Mouse (Mus musculus) lung, embryonic 14.5 days (tissue): ENCODE measurements at regions not wholly inside any gene's neighbourhood (a gene's known extent, or its start where the extent isn't known, plus 50 kb on each side); places are given as distances from the start of the nearest gene placed in this dataset.

ENCODE experiments used
- ATAC-seq: fragments of 200-750 bp; cut with Nextera tagmentation; 2 replicates; pipeline ENCODE4 v1.8.0; 2017; ENCODE audit warnings: mild to moderate bottlenecking, moderate TSS enrichment, moderate library complexity; ENCODE audit not compliant: insufficient read depth
- DNase-seq: peaks from one replicate; pipeline ENCODE4 v3.0.0-alpha.2; 2015
- H3K27ac ChIP-seq: fragments of 300-500 bp; sonication (generic); 2 replicates; pipeline ENCODE4 v1.5.1; 2014; ENCODE audit warnings: low read depth, mild to moderate bottlenecking, moderate library complexity
- H3K27me3 ChIP-seq: fragments of 300-500 bp; sonication (generic); 2 replicates; pipeline ENCODE4 v1.6.1; 2014; ENCODE audit warnings: low read length, control low read depth; ENCODE audit not compliant: insufficient read depth
- H3K36me3 ChIP-seq: fragments of 300-500 bp; sonication (generic); 2 replicates; pipeline ENCODE4 v1.6.1; 2014; ENCODE audit warnings: control low read depth; ENCODE audit not compliant: insufficient read depth
- H3K4me1 ChIP-seq: fragments of 300-500 bp; sonication (generic); 2 replicates; pipeline ENCODE4 v1.6.1; 2014; ENCODE audit warnings: antibody characterized with exemption, control low read depth; ENCODE audit not compliant: insufficient read depth
- H3K4me2 ChIP-seq: fragments of 300-500 bp; sonication (generic); 2 replicates; pipeline ENCODE4 v1.6.1; 2014; ENCODE audit warnings: mild to moderate bottlenecking
- H3K4me3 ChIP-seq: fragments of 300-500 bp; sonication (generic); 2 replicates; pipeline ENCODE4 v1.5.1; 2014; ENCODE audit warnings: low read depth, low read length
- H3K9ac ChIP-seq: fragments of 300-500 bp; sonication (generic); 2 replicates; pipeline ENCODE4 v1.6.1; 2014
- H3K9me3 ChIP-seq: fragments of 300-500 bp; sonication (generic); 2 replicates; pipeline ENCODE4 v1.6.1; 2016; ENCODE audit warnings: low read depth, low read length, control low read depth
- CTCF ChIP-seq: IDR thresholded peaks from 2 replicates; pipeline ENCODE4 v1.5.1; 2016; ENCODE audit warnings: antibody characterized with exemption, low read depth
- WGBS: fragments of 180-500 bp; shearing (Covaris S2); extraction: QIAGEN DNeasy Blood & Tissue Kit; methylation state at CpG from one replicate; pipeline ENCODE4 v1.1.7; 2014; 5-methylcytosine and 5-hydroxymethylcytosine counted together

DNA sequence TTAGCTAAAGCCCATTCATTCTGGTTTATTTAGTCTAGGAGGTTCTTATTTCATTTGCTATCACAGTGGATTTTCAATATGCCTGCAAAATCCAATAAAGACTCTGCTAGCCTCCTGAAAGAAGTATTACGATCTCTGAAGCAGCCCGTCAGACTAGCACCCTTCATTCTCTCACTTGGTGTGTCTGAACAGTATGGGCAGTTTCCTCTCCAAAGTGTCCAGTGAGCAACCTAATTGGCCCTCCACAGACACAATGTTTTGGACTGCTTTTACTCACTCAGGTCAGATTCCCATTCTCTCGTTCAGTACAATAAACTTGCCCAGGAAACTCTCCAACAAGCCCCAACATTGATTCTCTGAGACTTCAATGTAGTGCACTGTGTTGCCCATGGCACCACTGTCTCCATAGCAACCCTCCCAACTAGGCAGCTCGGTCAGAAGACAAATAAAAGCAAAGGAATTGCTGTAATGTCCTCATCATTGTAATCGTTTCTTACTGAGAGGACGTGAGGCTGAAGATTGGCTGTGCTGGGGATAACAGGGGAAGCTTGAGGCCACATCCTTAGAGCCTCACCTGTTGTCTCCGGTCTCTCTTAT is 91.2 kb downstream of the Fam76b start:
- H3K36me3 ChIP-seq, result no peaks in the 10 kb centered on the region
- H3K27ac ChIP-seq, result no peak overlapping the region
- 53% methylated on average over 7 of the region's 7 CpGs for WGBS
- H3K4me2 ChIP-seq, result no peak overlapping the region
- TF ChIP-seq CTCF, result no peak
- no peaks in the 10 kb centered on the region for H3K27me3 ChIP-seq
- peak; percentile 60; the same call in 1 of the 2 replicates for ATAC-seq
- H3K9me3 ChIP-seq, result no peaks in the 10 kb centered on the region; the same call in 1 of the 2 replicates
- no peak overlapping the region for H3K4me3 ChIP-seq
- DNase-seq, result no peak
- H3K4me1 ChIP-seq, result peaks cover 7% of the 10 kb centered on the region; the same call in 1 of the 2 replicates
- no peak overlapping the region for H3K9ac ChIP-seq

DNA sequence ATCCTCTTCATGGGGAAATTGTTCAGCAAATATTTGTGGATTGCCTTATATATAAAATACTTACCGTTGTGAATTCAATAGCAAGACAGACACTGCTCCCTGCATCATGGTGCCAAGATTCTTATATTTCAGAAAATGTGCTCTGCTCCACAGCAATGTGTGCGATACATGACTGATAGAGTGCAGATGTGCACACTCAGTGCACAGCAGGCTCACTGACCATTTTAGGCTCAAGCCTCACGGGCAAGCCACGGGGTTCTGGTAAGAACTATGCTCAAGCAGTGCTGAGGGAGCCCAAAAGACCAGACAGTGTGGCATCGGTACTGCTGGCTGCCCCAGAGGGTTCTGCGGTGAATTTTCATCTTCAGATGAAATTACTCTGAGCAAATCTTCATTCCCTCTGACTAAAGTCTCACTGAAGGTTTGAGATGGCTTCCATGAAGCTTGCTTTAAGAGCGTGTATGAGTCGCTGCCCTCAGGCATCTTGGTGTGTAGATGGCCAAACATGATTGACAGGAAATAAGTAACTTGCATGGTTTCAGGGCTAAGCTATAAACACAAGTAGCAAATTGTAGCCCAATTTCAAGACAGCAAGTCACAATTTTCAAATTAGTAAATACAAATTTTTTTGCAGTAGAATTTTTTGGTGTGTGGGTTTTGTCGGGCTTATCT is 92.4 kb downstream of the Fam76b start:
- no peak overlapping the region for H3K4me2 ChIP-seq
- no peak for TF ChIP-seq CTCF
- 0 out of 2 replicates have a peak overlapping the region, but pooled peaks have one; percentile 6 for H3K27ac ChIP-seq
- WGBS, result 67% methylated on average over 9 of the region's 9 CpGs
- peaks cover 7% of the 10 kb centered on the region; the same call in 1 of the 2 replicates for H3K4me1 ChIP-seq
- H3K9me3 ChIP-seq, result no peaks in the 10 kb centered on the region; the same call in 1 of the 2 replicates
- peak; percentile 63; the same call in 1 of the 2 replicates for ATAC-seq
- no peak overlapping the region for H3K4me3 ChIP-seq
- H3K27me3 ChIP-seq, result no peaks in the 10 kb centered on the region
- no peak overlapping the region for H3K9ac ChIP-seq
- DNase-seq, result no peak
- no peaks in the 10 kb centered on the region for H3K36me3 ChIP-seq

DNA sequence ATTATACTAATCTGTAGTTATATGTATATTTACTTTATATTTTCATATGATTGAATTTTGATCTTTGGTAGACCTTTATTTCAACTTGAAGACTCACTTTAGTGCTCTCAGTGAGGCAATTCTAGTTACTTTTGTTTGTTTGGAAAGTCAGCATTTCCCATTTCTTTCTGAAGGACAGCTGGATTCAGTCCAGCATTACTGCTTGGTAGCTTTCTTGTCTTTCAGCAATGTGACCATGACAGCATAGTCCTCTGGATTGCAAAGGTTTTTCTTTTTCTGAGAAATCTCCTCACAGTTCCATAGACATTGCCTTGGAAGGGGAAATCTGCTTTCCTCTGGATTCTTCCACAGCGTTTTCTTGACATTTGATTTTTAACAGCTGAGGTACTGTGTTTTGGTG is 93.1 kb downstream of the Fam76b start:
- ATAC-seq, result no peak
- H3K4me1 ChIP-seq, result peaks cover 7% of the 10 kb centered on the region; the same call in 1 of the 2 replicates
- 74% methylated on average over 1 of the region's 1 CpGs for WGBS
- H3K27ac ChIP-seq, result 0 out of 2 replicates have a peak overlapping the region, but pooled peaks have one; percentile 1
- no peaks in the 10 kb centered on the region; the same call in 1 of the 2 replicates for H3K9me3 ChIP-seq
- no peak overlapping the region for H3K9ac ChIP-seq
- H3K4me2 ChIP-seq, result no peak overlapping the region
- no peaks in the 10 kb centered on the region for H3K27me3 ChIP-seq
- TF ChIP-seq CTCF, result no peak
- H3K36me3 ChIP-seq, result no peaks in the 10 kb centered on the region
- DNase-seq, result peak; percentile 51
- no peak overlapping the region for H3K4me3 ChIP-seq

DNA sequence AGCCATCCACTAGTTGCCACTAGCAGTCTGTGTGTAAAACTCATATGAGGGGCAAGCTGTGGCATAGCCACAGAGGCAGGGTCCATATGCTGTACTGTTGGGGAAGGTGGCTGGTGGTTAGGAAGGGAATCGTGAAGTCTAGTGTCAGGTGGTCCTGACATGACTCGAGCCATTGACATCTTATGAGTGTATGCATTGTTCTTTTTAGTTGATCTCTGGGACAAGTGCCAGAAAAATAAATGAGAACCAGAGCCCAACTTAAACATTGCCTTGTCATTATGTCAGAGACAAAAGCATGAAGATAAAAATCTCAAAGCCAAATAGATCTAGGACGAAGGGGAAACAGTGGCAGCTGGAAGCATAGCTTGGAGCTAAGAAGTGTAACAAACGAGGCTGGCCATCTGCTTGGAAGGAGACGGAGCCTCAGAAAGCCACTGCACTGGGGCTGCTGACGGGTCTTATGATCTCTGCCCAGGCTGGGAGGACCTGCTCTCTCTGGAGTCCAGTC is 104.5 kb downstream of the Fam76b start:
- DNase-seq (peak; percentile 56), ATAC-seq (peak; percentile 80; the same call in 1 of the 2 replicates)
- TF ChIP-seq CTCF, result no peak
- Histone ChIP-seq H3K4me1 (0 out of 2 replicates have a peak, but pooled peaks cover 5% of the 10 kb centered on the region), H3K9me3 (no peaks in the 10 kb centered on the region), H3K27me3 (no peaks in the 10 kb centered on the region), H3K4me2 (no peak overlapping the region), H3K9ac (no peak overlapping the region), H3K36me3 (no peaks in the 10 kb centered on the region), H3K4me3 (no peak overlapping the region), H3K27ac (no peak overlapping the region)
- WGBS, result 6% methylated on average over 6 of the region's 6 CpGs

DNA sequence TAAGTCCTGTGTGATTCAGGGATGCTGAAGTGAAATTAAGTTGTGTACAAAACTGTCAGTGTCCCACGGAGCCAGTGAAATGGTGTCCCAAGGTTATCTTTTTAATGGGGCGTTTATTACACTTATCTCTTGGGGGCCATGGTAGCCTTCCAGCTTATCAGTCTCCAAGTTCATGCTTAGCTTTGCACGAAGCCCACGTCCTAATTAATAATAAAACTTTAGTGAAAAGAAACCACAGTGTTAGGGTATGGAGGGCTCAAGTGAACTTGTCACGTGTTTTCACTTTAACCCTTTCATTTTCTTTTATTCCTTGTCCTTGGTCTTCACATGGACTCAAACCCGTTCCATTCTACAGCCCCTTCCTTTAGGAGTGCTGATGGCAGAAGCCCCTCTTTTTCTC is 105.9 kb downstream of the Fam76b start:
- H3K4me1 ChIP-seq, result 0 out of 2 replicates have a peak, but pooled peaks cover 5% of the 10 kb centered on the region
- 14% methylated on average over 6 of the region's 6 CpGs for WGBS
- TF ChIP-seq CTCF, result no peak

DNA sequence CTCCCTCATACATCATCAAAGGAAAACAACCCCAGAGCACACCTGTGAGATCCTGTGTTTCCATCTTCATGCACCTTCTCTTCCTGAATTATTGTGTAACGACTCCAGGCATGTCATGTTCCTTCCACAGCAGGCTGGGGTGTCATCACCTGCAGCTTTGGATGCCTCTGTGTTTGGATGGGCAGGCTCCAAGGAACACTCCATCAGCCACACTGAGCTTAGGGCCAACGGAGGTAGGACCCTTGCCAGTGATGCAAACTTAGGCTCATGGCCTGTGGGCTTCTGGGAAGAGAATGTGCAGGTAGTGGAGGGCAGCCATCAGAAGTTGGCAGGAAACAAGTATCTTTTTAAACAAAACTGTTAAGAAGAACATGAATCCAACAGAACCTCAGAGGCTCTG is 109.8 kb downstream of the Fam76b start:
- WGBS, result 76% methylated on average over 2 of the region's 2 CpGs
- no peak overlapping the region for H3K4me3 ChIP-seq
- H3K27ac ChIP-seq, result no peak overlapping the region
- no peaks in the 10 kb centered on the region for H3K27me3 ChIP-seq
- H3K36me3 ChIP-seq, result no peaks in the 10 kb centered on the region
- no peak for ATAC-seq
- no peak for TF ChIP-seq CTCF
- H3K4me1 ChIP-seq, result 0 out of 2 replicates have a peak, but pooled peaks cover 1% of the 10 kb centered on the region
- H3K9ac ChIP-seq, result no peak overlapping the region
- H3K4me2 ChIP-seq, result no peak overlapping the region
- DNase-seq, result no peak
- no peaks in the 10 kb centered on the region for H3K9me3 ChIP-seq

More for the DNA sequence above, 105.9 kb downstream of the Fam76b start:
- no peak overlapping the region for H3K27ac ChIP-seq
- no peak overlapping the region for H3K9ac ChIP-seq
- no peaks in the 10 kb centered on the region for H3K36me3 ChIP-seq
- ATAC-seq (no peak), DNase-seq (peak; percentile 17)
- H3K27me3 ChIP-seq, result no peaks in the 10 kb centered on the region
- no peak overlapping the region for H3K4me2 ChIP-seq
- no peaks in the 10 kb centered on the region for H3K9me3 ChIP-seq
- no peak overlapping the region for H3K4me3 ChIP-seq

DNA sequence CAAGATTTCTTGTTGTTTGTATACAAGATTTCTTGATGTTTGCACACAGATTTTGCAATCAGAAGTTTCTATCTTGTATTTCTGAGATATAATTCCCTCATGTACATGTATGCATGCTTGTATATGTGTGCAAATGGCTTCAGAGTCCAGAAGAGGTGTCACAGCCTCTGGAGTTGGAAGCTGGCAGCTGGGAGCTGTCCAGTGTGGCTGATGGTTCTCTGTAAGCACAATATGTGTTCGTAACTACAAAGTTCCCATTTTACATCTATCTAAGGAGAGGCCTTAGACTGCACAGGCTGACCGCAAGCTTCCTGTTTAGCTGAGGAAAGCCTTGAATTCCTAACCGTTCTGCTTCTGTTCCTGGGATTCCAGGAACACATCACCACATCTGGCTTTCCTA is 119.0 kb downstream of the Fam76b start:
- ATAC-seq (no peak), DNase-seq (peak; percentile 62)
- TF ChIP-seq CTCF, result no peak
- Histone ChIP-seq H3K36me3 (no peaks in the 10 kb centered on the region), H3K9ac (no peak overlapping the region), H3K27me3 (no peaks in the 10 kb centered on the region), H3K4me1 (no peaks in the 10 kb centered on the region), H3K4me3 (no peak overlapping the region), H3K9me3 (no peaks in the 10 kb centered on the region), H3K27ac (no peak overlapping the region), H3K4me2 (no peak overlapping the region)
- WGBS, result 43% methylated on average over 3 of the region's 3 CpGs
